In the genomic region with DNA sequence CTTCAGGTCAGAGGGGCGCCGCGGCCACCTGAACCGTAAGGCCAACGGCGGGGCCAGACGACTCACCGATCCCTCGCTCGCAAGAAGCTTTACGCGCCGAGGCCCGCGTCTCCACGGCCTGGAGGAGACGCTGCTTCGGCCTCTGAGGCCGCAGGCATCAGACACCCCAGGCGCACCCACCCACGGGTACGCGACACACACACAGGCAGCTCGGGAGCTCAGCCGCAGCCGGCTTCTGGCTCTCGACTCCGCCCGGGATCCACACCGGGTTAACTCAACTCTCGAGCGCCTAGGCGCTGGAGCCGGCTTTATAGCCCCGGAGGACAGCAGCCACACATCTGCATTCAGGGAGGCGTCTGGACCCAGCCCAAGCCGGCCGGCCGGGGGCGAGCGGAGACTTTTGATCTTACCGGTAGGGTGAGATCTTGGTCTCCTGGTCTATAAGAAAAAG, we compare ENCODE assay signal across 8 mouse cellular contexts. TPM values are rescaled to one million over a fixed set of nuclear protein-coding genes. Genes with fewer than 3 reads are reported as not detected.
A peak's percentile ranks its signal among the peaks of the same experiment; 100 is the strongest.
DNase-seq lines count a peak whose midpoint lies in the region; ATAC-seq and TF ChIP-seq lines count a peak whose summit lies in the region.

No protein-coding gene starts in this region.

- H3K36me3 ChIP-seq in forebrain, embryonic 15.5 days = no peaks in the 10 kb centered on the region
- no peaks in the 10 kb centered on the region for H3K36me3 ChIP-seq in hindbrain, embryonic 10.5 days
- no peaks in the 10 kb centered on the region for H3K36me3 ChIP-seq in limb, embryonic 13.5 days
- H3K36me3 ChIP-seq in midbrain, postnatal 0 days (ENCODE audit: insufficient read depth, low read length) = no peaks in the 10 kb centered on the region

- H3K4me2 ChIP-seq in forebrain, embryonic 15.5 days (replicated peaks) = peak overlapping the region; percentile 94
- H3K4me2 ChIP-seq in limb, embryonic 13.5 days (replicated peaks) = peak overlapping the region; percentile 99
- peak overlapping the region; percentile 99 for H3K4me2 ChIP-seq in midbrain, postnatal 0 days (ENCODE audit: low read depth, low read length, poor library complexity, severe bottlenecking)

- no peaks in the 10 kb centered on the region for H3K9me3 ChIP-seq in forebrain, embryonic 15.5 days
- no peaks in the 10 kb centered on the region for H3K9me3 ChIP-seq in hindbrain, embryonic 10.5 days
- no peaks in the 10 kb centered on the region for H3K9me3 ChIP-seq in limb, embryonic 13.5 days
- H3K9me3 ChIP-seq in midbrain, postnatal 0 days (ENCODE audit: low read length) = no peaks in the 10 kb centered on the region

- peak overlapping the region; percentile 84 for H3K27ac ChIP-seq in forebrain, embryonic 15.5 days (replicated peaks)
- peak overlapping the region; percentile 94 for H3K27ac ChIP-seq in hindbrain, embryonic 10.5 days
- H3K27ac ChIP-seq in limb, embryonic 13.5 days = no peak overlapping the region; the same call in 1 of the 2 replicates
- H3K27ac ChIP-seq in midbrain, postnatal 0 days (ENCODE audit: low read depth, low read length) = no peak overlapping the region

- whole genome bisulfite sequencing in forebrain, embryonic 15.5 days = under 1% methylated on average over 42 of the region's 42 CpGs
- WGBS in hindbrain, embryonic 10.5 days = under 1% methylated on average over 42 of the region's 42 CpGs
- WGBS in limb, embryonic 13.5 days = under 1% methylated on average over 42 of the region's 42 CpGs
- under 1% methylated on average over 39 of the region's 42 CpGs for WGBS in midbrain, postnatal 0 days

- peak; percentile 51 for DNase-seq in cerebellum, adult 11-12 months
- DNase-seq in cerebellum, postnatal 4 days (ENCODE audit: low spot score in 2 of 2) = no peak
- peak; percentile 57 for DNase-seq in adrenal gland, postnatal 25 days
- peak; percentile 75 for DNase-seq in hindbrain, embryonic 10.5 days (ENCODE audit: low spot score)
- no peak for DNase-seq in midbrain, postnatal 0 days (ENCODE audit: low spot score)
- no peak for DNase-seq in adipocyte (ENCODE audit: low spot score)

- peak overlapping the region; percentile 51 for H3K9ac ChIP-seq in forebrain, embryonic 15.5 days (replicated peaks)
- peak overlapping the region; percentile 82 for H3K9ac ChIP-seq in limb, embryonic 13.5 days
- H3K9ac ChIP-seq in midbrain, postnatal 0 days (replicated peaks; ENCODE audit: low read length, poor library complexity, severe bottlenecking) = peak overlapping the region; percentile 44; the same call in 1 of the 2 replicates

- no peak for ATAC-seq in forebrain, embryonic 15.5 days (replicated peaks)
- no peak for ATAC-seq in limb, embryonic 13.5 days (ENCODE audit: low FRiP score, low read depth)
- no peak for ATAC-seq in midbrain, postnatal 0 days (ENCODE audit: low FRiP score)

- no peak for TF ChIP-seq CTCF in midbrain, postnatal 0 days (IDR thresholded peaks at IDR 0.05)

- H3K27me3 ChIP-seq in forebrain, embryonic 15.5 days = peaks cover 47% of the 10 kb centered on the region
- peaks cover 69% of the 10 kb centered on the region for H3K27me3 ChIP-seq in hindbrain, embryonic 10.5 days (ENCODE audit: insufficient read depth, poor library complexity, severe bottlenecking)
- peaks cover 51% of the 10 kb centered on the region for H3K27me3 ChIP-seq in limb, embryonic 13.5 days
- H3K27me3 ChIP-seq in midbrain, postnatal 0 days (ENCODE audit: insufficient read depth, low read length) = peaks cover 48% of the 10 kb centered on the region

- peaks cover 48% of the 10 kb centered on the region for H3K4me1 ChIP-seq in forebrain, embryonic 15.5 days
- peaks cover 82% of the 10 kb centered on the region for H3K4me1 ChIP-seq in hindbrain, embryonic 10.5 days (replicated peaks)
- peaks cover 46% of the 10 kb centered on the region for H3K4me1 ChIP-seq in limb, embryonic 13.5 days
- peaks cover 5% of the 10 kb centered on the region for H3K4me1 ChIP-seq in midbrain, postnatal 0 days (ENCODE audit: insufficient read depth, low read length)

- peak overlapping the region; percentile 90 for H3K4me3 ChIP-seq in forebrain, embryonic 15.5 days
- H3K4me3 ChIP-seq in hindbrain, embryonic 10.5 days = peak overlapping the region; percentile 87
- H3K4me3 ChIP-seq in limb, embryonic 13.5 days = peak overlapping the region; percentile 77
- H3K4me3 ChIP-seq in midbrain, postnatal 0 days (ENCODE audit: low read depth, low read length) = peak overlapping the region; percentile 87

RNA-seq across cellular contexts. Expression of a gene that starts 2.1 kb away (rescaled TPM):
- total RNA-seq in adrenal gland, postnatal 25 days (2021) = 4.2 and 4.7 TPM in 2 replicates
- 20.0 and 20.8 TPM in 2 replicates for polyA plus RNA-seq in forebrain, embryonic 15.5 days (2015; fragmentation: Nextera tagmentation; extraction: Ambion mirVana)
- 5.4 and 9.1 TPM in 2 replicates for polyA plus RNA-seq in hindbrain, embryonic 10.5 days (2016; fragmentation: Nextera tagmentation; extraction: Ambion mirVana)
- 10.9 and 11.0 TPM in 2 replicates for polyA plus RNA-seq in limb, embryonic 13.5 days (2015; fragmentation: Nextera tagmentation; extraction: Ambion mirVana)
- total RNA-seq in midbrain, postnatal 0 days (2014; rRNA removed) = 11.1 and 11.9 TPM in 2 replicates
- polyA plus RNA-seq in midbrain, postnatal 0 days (2015; fragmentation: Nextera tagmentation; extraction: Ambion mirVana) = 5.1 and 6.7 TPM in 2 replicates

Comparison
In these comparisons a context has a peak if more than half of its experiments do, and no peak if none do; other contexts are left out.
1. DNase-seq: peak in cerebellum, adult 11-12 months (single experiment), adrenal gland, postnatal 25 days (single experiment) and hindbrain, embryonic 10.5 days (single experiment); none in cerebellum, postnatal 4 days (0 of 2), midbrain, postnatal 0 days (single experiment) and adipocyte (single experiment).
2. H3K27ac ChIP-seq: peak in forebrain, embryonic 15.5 days (single experiment) and hindbrain, embryonic 10.5 days (single experiment); none in limb, embryonic 13.5 days (single experiment) and midbrain, postnatal 0 days (single experiment).
3. Peak in every context shown above with its lines, with median percentiles within 50 percentile points of each other: H3K4me2 ChIP-seq, H3K4me3 ChIP-seq and H3K9ac ChIP-seq.